Mouse (Mus musculus) intestine, postnatal 0 days (tissue): ENCODE measurements at regions not wholly inside any gene's neighbourhood (a gene's known extent, or its start where the extent isn't known, plus 50 kb on each side); places are given as distances from the start of the nearest gene placed in this dataset. TPM values are rescaled to one million over a fixed set of nuclear protein-coding genes. Genes with fewer than 3 reads are reported as not detected.

Experiments
- ATAC-seq: fragments of 200-750 bp; cut with Nextera tagmentation; 2 replicates; pipeline ENCODE4 v1.8.0; 2017; ENCODE audit warnings: mild to moderate bottlenecking, moderate TSS enrichment, moderate library complexity
- H3K27ac ChIP-seq: fragments of 300-500 bp; sonication (generic); 2 replicates; pipeline ENCODE4 v1.5.1; 2014; ENCODE audit warnings: mild to moderate bottlenecking, low read depth, low read length, moderate library complexity
- H3K27me3 ChIP-seq: fragments of 300-500 bp; sonication (generic); replicated peaks from 2 replicates; pipeline ENCODE4 v1.6.1; 2014; ENCODE audit warnings: low read length, mixed read lengths; ENCODE audit not compliant: control insufficient read depth, insufficient read depth
- H3K36me3 ChIP-seq: fragments of 300-500 bp; sonication (generic); 2 replicates; pipeline ENCODE4 v1.6.1; 2014; ENCODE audit warnings: mild to moderate bottlenecking, moderate library complexity; ENCODE audit not compliant: control insufficient read depth, insufficient read depth
- H3K4me1 ChIP-seq: fragments of 300-500 bp; sonication (generic); replicated peaks from 2 replicates; pipeline ENCODE4 v1.6.1; 2014; ENCODE audit warnings: antibody characterized with exemption, low read length, mixed read lengths; ENCODE audit not compliant: control insufficient read depth, insufficient read depth
- H3K4me2 ChIP-seq: fragments of 300-500 bp; sonication (generic); replicated peaks from 2 replicates; pipeline ENCODE4 v1.6.1; 2014; ENCODE audit warnings: low read depth, mild to moderate bottlenecking, moderate library complexity
- H3K4me3 ChIP-seq: fragments of 300-500 bp; sonication (generic); 2 replicates; pipeline ENCODE4 v1.5.1; 2014; ENCODE audit warnings: low read depth, low read length
- H3K9ac ChIP-seq: fragments of 300-500 bp; sonication (generic); 2 replicates; pipeline ENCODE4 v1.6.1; 2014; ENCODE audit warnings: mild to moderate bottlenecking, low read depth, low read length
- H3K9me3 ChIP-seq: fragments of 300-500 bp; sonication (generic); 2 replicates; pipeline ENCODE4 v1.6.1; 2016; ENCODE audit warnings: mixed run types; ENCODE audit not compliant: control insufficient read depth
- CTCF ChIP-seq: sonication (generic); IDR thresholded peaks from 2 replicates; pipeline ENCODE4 v1.5.1; 2016; ENCODE audit warnings: low read depth, mild to moderate bottlenecking, control low read depth, antibody characterized with exemption, moderate library complexity
- WGBS: fragments of 180-500 bp; shearing (Covaris S2); extraction: QIAGEN DNeasy Blood & Tissue Kit; methylation state at CpG from one replicate; pipeline ENCODE4 v1.1.7; 2014; 5-methylcytosine and 5-hydroxymethylcytosine counted together
- microRNA-seq: library from miRNA; unstranded; fragments of <30 nt; microRNA quantifications from one replicate; pipeline ENCODE4, GENCODE M21; 2016

- H3K27me3 ChIP-seq = no peaks in the 10 kb centered on the region
- H3K36me3 ChIP-seq = no peaks in the 10 kb centered on the region
- no peak for TF ChIP-seq CTCF
- no peak for ATAC-seq
- no peak overlapping the region for H3K4me2 ChIP-seq
- H3K9me3 ChIP-seq = no peaks in the 10 kb centered on the region
- no peaks in the 10 kb centered on the region for H3K4me1 ChIP-seq
- WGBS = 48% methylated on average over 4 of the region's 4 CpGs
- no peak overlapping the region for H3K9ac ChIP-seq
- no peak overlapping the region for H3K4me3 ChIP-seq
- H3K27ac ChIP-seq = no peak overlapping the region
Measured at GRCm38 (mm10) chr1:82168158-82168557, 64.8 kb upstream of the Gm9747 start.

DNA sequence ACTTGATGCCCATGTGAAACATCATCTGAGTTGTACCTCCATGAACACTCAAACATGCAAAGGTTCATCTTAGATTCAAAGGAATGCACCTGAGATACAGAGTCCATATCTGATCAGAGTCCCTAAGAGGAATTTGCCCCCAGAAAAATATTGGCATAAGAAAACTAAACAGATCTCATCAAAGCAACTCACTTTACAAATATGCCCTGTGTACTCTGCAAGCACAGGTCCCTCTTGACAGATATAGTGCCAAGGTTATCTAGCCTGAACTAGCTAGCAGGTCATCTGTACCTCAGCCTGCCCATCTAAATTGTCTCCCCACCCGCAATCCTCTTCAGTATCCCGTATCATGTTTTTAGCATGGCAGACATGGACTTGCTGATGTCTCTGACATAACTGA is 64.0 kb upstream of the Gm9747 start:
- no peak for TF ChIP-seq CTCF
- Histone ChIP-seq H3K36me3 (no peaks in the 10 kb centered on the region), H3K27ac (no peak overlapping the region), H3K27me3 (no peaks in the 10 kb centered on the region), H3K4me1 (no peaks in the 10 kb centered on the region), H3K9ac (no peak overlapping the region), H3K4me3 (no peak overlapping the region), H3K4me2 (no peak overlapping the region), H3K9me3 (no peaks in the 10 kb centered on the region)
- no peak for ATAC-seq
- WGBS = 63% methylated on average over 2 of the region's 2 CpGs

DNA sequence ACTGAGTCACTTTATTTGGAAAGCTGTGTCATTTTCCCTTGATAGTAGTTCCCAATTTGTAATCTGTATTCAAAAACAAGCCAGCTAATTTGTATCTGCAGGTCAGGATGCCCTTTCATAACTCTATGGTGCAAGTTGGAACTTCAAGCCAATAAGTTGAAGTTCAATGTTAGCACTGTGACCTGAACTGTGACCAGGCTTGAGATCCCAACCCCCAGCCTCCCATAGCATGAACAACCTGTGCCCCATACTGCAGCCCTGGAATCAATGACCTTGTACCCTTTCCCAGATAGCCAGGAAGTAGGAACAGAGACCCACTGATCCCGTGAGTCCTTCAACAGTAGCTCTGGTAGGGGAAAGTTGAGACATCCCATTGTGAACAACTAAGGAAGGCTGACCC is 52.5 kb upstream of the Gm9747 start:
- 58% methylated on average over 1 of the region's 1 CpGs for WGBS
- Histone ChIP-seq H3K4me2 (no peak overlapping the region), H3K27me3 (no peaks in the 10 kb centered on the region), H3K27ac (no peak overlapping the region), H3K36me3 (no peaks in the 10 kb centered on the region), H3K4me1 (no peaks in the 10 kb centered on the region), H3K9ac (no peak overlapping the region), H3K9me3 (no peaks in the 10 kb centered on the region), H3K4me3 (no peak overlapping the region)
- TF ChIP-seq CTCF = no peak
- ATAC-seq = no peak

Small RNA genes in the stretch of these regions (microRNA-seq; reads per million reads assigned to microRNA genes)
- not detected for gene Mir6344
